Mouse (Mus musculus): ENCODE data around the gene BC024978. TPM values are rescaled to one million over a fixed set of nuclear protein-coding genes. Genes with fewer than 3 reads are reported as not detected.

BC024978 gene
- polyA plus RNA-seq, 1 experiment from 2014 or later, result 4.0 TPM

DNA sequence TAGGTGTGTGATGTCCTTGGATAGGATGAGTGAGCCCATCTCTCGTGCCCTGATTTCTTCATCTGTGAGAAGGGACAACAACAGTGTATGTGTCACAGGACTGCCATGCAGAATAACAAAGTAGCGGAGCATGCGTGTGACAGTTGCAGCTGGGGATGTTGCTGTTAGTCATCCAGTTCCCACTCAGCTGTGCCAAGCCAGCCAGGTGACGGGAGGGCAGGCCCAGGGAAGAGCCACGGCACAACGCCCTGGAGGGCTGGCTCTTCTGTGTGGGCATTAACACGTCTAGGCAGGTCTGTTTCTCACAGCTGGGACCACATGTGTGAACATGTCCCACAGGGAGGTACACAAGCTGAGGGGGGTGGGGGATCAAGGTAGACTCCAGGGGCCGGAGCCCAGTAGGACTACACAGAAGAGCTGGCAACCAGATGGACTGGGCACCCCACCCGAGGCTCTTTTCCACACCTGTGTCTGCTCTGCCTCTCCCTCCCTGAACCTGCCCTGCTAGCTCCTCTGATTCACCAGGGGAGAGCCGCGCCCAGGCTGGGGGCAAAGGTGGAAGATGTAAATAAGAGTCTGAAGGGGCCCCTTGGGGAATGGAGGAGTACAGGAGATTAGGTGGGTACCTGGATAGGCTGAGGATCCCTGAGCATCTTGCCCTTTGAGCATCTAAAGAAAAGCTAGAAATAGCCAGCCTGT is 29.4 kb downstream of the BC024978 start:
- Histone ChIP-seq H3K4me1 (replicated peaks) (peaks cover 51% of the 10 kb centered on the region), H3K4me3 (replicated peaks) (peak overlapping the region; percentile 12), H3K36me3 (peaks cover 20% of the 10 kb centered on the region; the same call in 1 of the 2 replicates), H3K4me2 (peak overlapping the region; percentile 87), H3K9ac (replicated peaks) (no peak overlapping the region), H3K27ac (no peak overlapping the region), H3K9me3 (no peaks in the 10 kb centered on the region), H3K27me3 (no peaks in the 10 kb centered on the region)
- 72% methylated on average over 11 of the region's 11 CpGs for WGBS
- no peak for ATAC-seq (ENCODE audit: insufficient number of reproducible peaks, insufficient read depth, low FRiP score, low TSS enrichment, low read depth)

DNA sequence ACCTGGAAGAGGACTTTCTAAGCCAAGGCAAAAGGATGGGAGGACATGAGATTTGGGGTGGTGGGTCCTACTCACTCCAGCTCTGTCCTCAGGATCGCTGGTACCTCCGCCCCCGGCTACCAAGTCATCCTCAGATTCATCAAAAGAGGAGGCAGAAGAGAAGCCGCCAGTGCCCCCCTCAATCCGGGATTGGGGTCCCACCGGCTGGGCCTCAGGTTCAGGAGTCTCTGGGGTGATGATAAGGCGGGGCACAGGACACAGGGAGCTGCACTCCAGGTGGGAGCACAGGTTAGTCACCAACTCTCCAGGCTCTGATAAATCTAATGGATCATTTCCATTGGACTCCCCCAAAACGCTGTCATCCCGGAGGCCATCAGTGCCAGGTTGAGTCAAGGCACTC is 31.7 kb downstream of the BC024978 start:
- Histone ChIP-seq H3K4me3 (replicated peaks) (peak overlapping the region; percentile 86), H3K27me3 (no peaks in the 10 kb centered on the region), H3K4me2 (peak overlapping the region; percentile 87), H3K27ac (no peak overlapping the region), H3K9ac (replicated peaks) (peak overlapping the region; percentile 80), H3K36me3 (peaks cover 1% of the 10 kb centered on the region; the same call in 1 of the 2 replicates), H3K4me1 (replicated peaks) (peaks cover 51% of the 10 kb centered on the region), H3K9me3 (no peaks in the 10 kb centered on the region)
- no peak for ATAC-seq (ENCODE audit: insufficient number of reproducible peaks, insufficient read depth, low FRiP score, low TSS enrichment, low read depth)
- 33% methylated on average over 9 of the region's 9 CpGs for WGBS

DNA sequence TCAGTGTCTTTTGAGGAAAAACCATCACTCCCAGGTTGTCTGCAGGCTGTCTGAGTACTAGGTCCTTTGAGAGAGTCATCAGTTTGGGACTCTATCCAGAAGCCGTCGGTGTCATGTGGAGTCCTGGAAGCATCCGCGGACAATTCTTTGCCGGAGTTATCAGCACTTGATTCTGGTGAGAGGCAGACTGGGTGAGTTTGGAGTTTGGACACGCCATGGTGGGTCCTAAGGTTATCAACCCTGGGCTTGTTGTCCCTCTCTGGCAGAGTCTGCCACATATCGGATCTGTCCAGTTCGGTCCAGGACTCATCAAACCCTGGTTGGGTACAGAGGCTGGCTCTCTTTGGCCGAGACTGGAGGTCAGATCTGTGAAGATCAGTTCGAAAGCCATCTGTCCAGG is 32.1 kb downstream of the BC024978 start:
- no peaks in the 10 kb centered on the region for H3K9me3 ChIP-seq
- H3K27ac ChIP-seq, result peak overlapping the region; percentile 88; the same call in 1 of the 2 replicates
- H3K4me1 ChIP-seq (replicated peaks), result peaks cover 54% of the 10 kb centered on the region
- H3K4me3 ChIP-seq (replicated peaks), result peak overlapping the region; percentile 86
- 0 out of 2 replicates have a peak, but pooled peaks have one; percentile 6 for ATAC-seq (ENCODE audit: insufficient number of reproducible peaks, insufficient read depth, low FRiP score, low TSS enrichment, low read depth)
- WGBS, result 4% methylated on average over 10 of the region's 10 CpGs
- H3K9ac ChIP-seq (replicated peaks), result peak overlapping the region; percentile 80
- no peaks in the 10 kb centered on the region for H3K36me3 ChIP-seq
- peak overlapping the region; percentile 87 for H3K4me2 ChIP-seq
- no peaks in the 10 kb centered on the region for H3K27me3 ChIP-seq

DNA sequence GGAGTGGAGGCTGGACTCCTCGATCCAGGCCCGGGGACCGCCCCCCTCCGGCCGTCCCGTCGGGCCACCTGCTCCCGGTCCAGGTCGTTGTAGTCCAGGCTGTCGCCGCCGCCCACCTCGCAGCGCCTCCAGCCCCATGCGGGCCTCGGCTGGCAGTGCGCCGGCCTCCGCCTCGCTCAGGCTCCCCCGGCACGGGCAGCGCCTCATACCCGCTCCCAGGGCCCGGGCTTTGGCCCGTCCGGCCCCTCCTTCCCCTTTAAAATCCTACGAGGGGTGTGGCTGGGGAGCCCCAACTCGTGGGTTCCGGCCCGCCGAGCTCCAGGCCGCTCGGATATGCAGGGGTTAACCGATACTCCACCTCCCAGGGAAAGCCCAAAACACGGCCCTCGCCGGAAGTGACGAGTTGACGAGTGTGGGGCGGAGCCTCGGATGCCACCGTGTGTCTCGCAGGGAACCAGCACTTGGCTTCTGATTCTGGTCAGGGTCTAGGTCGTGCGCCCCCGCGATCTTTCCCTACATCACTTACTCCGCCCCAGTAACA is 32.8 kb downstream of the BC024978 start, which contains the start of gene Itpkc:
Gene Itpkc (minus strand): TSS at position 381 of the 541 bp plus-strand sequence.
- ATAC-seq (ENCODE audit: insufficient number of reproducible peaks, insufficient read depth, low FRiP score, low TSS enrichment, low read depth), result peak; percentile 75

DNA sequence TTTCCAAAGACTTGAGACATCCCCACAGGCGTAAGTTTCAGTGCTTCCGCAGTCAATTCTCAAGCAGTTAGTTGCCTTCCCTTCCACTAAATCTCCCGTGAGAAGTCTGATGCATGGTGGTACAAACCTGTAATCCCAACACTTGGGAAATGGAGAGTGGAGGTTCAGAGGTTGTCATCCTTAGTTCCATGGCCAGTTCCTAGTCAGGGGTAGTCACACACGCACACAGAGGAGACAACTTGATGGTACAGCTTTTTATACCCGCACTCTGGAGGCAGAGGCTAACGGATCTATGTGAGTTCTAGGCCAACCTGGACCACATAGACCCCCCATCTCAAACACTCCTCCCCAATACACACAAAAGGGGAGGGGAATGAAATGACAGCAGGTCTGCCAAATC is 33.3 kb downstream of the BC024978 start:
- Histone ChIP-seq H3K9ac (replicated peaks) (peak overlapping the region; percentile 80), H3K27ac (peak overlapping the region; percentile 88), H3K27me3 (no peaks in the 10 kb centered on the region), H3K4me1 (replicated peaks) (peaks cover 54% of the 10 kb centered on the region), H3K36me3 (no peaks in the 10 kb centered on the region), H3K4me3 (replicated peaks) (peak overlapping the region; percentile 86), H3K9me3 (no peaks in the 10 kb centered on the region), H3K4me2 (peak overlapping the region; percentile 87)
- WGBS, result 18% methylated on average over 6 of the region's 6 CpGs
- no peak for ATAC-seq (ENCODE audit: insufficient number of reproducible peaks, insufficient read depth, low FRiP score, low TSS enrichment, low read depth)

More for the DNA sequence above, 32.8 kb downstream of the BC024978 start, which contains the start of gene Itpkc:
- no peaks in the 10 kb centered on the region for H3K36me3 ChIP-seq
- peak within 1 kb of the TSS; percentile 80 for H3K9ac ChIP-seq (replicated peaks)
- peak within 1 kb of the TSS; percentile 86 for H3K4me3 ChIP-seq (replicated peaks)
- H3K27me3 ChIP-seq, result no peaks in the 10 kb centered on the region
- H3K4me2 ChIP-seq, result peak within 1 kb of the TSS; percentile 87
- peak within 1 kb of the TSS; percentile 88 for H3K27ac ChIP-seq
- H3K9me3 ChIP-seq, result no peaks in the 10 kb centered on the region
- under 1% methylated on average over 46 of the region's 49 CpGs for WGBS
- H3K4me1 ChIP-seq (replicated peaks), result peaks cover 54% of the 10 kb centered on the region

DNA sequence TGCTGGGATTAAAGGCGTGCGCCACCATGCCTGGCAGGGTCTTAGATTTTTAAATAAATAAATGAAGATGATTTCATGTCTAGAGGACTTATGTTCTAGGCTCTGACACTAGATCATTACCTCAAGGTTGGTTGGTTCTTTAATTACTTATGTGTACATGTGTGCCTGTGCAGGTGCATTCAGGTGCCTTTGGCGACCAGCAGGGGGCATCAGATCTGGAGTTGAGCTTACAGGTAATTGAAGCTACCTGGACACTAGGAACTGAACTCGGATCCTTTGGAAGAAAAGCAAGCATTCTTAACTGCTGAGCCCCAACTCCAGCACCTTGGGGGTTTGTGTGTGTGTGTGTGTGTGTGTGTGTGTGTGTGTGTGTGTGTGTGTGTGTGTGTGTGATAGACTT is 35.2 kb downstream of the BC024978 start:
- Histone ChIP-seq H3K9me3 (no peaks in the 10 kb centered on the region), H3K4me1 (replicated peaks) (peaks cover 39% of the 10 kb centered on the region), H3K27ac (no peak overlapping the region), H3K4me2 (no peak overlapping the region), H3K9ac (replicated peaks) (no peak overlapping the region), H3K4me3 (replicated peaks) (no peak overlapping the region), H3K36me3 (no peaks in the 10 kb centered on the region), H3K27me3 (no peaks in the 10 kb centered on the region)
- 79% methylated on average over 4 of the region's 4 CpGs for WGBS
- no peak for ATAC-seq (ENCODE audit: insufficient number of reproducible peaks, insufficient read depth, low FRiP score, low TSS enrichment, low read depth)

DNA sequence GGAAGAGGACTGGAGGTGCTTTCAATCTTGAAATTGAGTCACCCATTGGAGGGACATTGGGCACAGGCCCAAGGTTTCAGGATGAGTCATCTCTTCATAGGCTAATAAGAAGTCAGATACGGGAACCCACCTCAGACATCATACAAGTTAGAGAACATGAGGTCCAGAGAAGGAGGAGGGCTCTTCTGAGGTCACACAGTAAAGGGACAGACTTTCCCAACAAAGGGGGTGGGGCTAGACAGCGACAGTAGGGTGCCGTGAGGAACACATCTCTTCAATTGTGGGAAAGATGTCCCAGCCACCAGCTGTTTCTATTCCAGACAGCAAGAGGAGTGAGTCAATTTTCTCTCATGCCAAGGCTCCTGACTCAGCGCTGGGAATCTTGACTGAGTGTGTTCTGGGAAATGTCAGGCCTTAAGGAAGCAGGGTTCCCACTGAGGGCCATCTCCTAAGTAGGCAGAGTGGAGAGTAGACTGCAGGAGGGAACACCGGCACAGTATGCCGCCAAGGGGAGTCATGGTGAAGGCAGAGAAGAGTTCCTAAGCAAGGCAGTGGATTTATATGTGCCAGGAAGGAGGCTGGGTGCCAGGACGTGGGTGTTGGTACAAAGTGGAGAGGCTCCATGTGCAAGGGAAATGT is 36.2 kb downstream of the BC024978 start:
- no peak overlapping the region for H3K4me2 ChIP-seq
- no peaks in the 10 kb centered on the region for H3K27me3 ChIP-seq
- H3K9ac ChIP-seq (replicated peaks), result no peak overlapping the region
- WGBS, result 81% methylated on average over 7 of the region's 7 CpGs
- ATAC-seq (ENCODE audit: insufficient number of reproducible peaks, insufficient read depth, low FRiP score, low TSS enrichment, low read depth), result no peak
- H3K4me3 ChIP-seq (replicated peaks), result no peak overlapping the region
- no peaks in the 10 kb centered on the region for H3K9me3 ChIP-seq
- H3K4me1 ChIP-seq (replicated peaks), result peaks cover 29% of the 10 kb centered on the region
- no peaks in the 10 kb centered on the region for H3K36me3 ChIP-seq
- 0 out of 2 replicates have a peak overlapping the region, but pooled peaks have one; percentile 7 for H3K27ac ChIP-seq

DNA sequence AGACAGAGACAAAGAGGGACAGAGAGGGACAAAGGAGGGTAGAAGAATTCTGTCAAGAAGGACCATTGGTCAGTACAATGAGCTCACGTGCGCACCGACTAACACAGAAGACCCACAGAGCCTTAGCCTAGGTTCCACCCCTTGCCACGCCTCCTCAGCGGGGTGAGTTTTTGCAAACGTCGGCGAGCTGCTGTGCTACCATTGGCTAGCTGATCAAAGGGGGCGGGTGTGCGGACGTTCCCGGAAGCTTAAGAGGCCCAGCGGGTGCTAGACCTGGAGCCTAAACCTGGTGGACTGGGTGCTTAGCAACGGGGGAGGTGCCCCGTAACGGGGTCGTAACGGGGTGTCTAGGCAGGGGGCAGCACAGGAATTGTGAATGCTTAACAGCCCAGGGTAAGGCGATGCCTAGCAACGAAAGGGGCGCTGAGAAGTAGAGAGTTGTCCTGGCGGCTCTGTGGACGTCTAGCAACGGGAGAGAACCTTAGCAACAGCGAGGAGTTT is 37.2 kb downstream of the BC024978 start, which contains the start of gene Coq8b:
Gene Coq8b (plus strand): TSS at position 243 of the 501 bp plus-strand sequence.
- Histone ChIP-seq H3K4me2 (peak within 1 kb of the TSS; percentile 74), H3K9me3 (no peaks in the 10 kb centered on the region), H3K9ac (replicated peaks) (peak within 1 kb of the TSS; percentile 63), H3K36me3 (no peaks in the 10 kb centered on the region), H3K4me3 (replicated peaks) (peak within 1 kb of the TSS; percentile 47), H3K27ac (peak within 1 kb of the TSS; percentile 84), H3K4me1 (replicated peaks) (peaks cover 19% of the 10 kb centered on the region), H3K27me3 (no peaks in the 10 kb centered on the region)
- WGBS, result under 1% methylated on average over 25 of the region's 25 CpGs
- ATAC-seq (ENCODE audit: insufficient number of reproducible peaks, insufficient read depth, low FRiP score, low TSS enrichment, low read depth), result peak; percentile 93

DNA sequence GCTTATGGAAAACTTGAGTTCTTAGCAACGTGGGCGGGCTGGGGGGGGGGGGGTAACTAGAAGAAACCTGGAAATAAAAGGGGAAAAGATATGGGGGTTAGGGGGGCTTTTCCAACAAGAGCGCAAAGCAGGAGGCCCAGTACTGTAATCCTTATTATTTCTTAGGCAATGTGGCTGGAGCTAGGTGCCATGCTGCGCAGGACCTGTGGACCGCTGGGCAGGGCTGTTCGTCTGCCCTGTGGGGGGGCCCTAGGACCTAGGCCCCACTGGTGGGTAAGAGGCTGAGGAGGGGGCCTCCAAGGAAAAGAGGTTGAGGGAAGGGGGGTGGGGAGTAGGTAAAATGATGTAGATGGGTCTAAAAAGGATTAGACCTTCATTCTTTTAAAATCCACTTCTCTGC is 37.7 kb downstream of the BC024978 start:
- peak overlapping the region; percentile 84 for H3K27ac ChIP-seq
- no peaks in the 10 kb centered on the region for H3K9me3 ChIP-seq
- H3K36me3 ChIP-seq, result no peaks in the 10 kb centered on the region
- H3K9ac ChIP-seq (replicated peaks), result peak overlapping the region; percentile 63
- peak overlapping the region; percentile 47 for H3K4me3 ChIP-seq (replicated peaks)
- no peaks in the 10 kb centered on the region for H3K27me3 ChIP-seq
- 8% methylated on average over 6 of the region's 6 CpGs for WGBS
- ATAC-seq (ENCODE audit: insufficient number of reproducible peaks, insufficient read depth, low FRiP score, low TSS enrichment, low read depth), result no peak
- H3K4me2 ChIP-seq, result peak overlapping the region; percentile 74
- peaks cover 19% of the 10 kb centered on the region for H3K4me1 ChIP-seq (replicated peaks)

DNA sequence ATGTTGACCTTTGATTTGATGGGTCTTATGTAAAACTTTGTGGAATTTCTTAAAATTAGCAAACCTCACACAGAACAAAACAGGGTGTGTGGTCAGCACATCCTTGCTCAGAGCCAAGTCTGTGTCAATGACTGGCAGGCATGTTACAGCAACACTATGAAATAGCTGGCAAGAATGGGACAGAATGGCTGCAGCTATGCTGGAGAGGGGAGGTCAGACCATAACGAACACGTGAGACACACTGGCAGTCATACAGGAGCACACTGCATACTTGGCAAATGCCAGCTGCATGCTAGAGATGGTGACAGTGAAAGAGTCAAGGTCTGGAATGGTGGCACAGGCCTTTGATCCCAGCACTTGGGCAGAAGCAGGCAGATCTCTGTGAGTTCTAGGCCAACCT is 40.1 kb downstream of the BC024978 start:
- no peak overlapping the region for H3K4me2 ChIP-seq
- H3K4me3 ChIP-seq (replicated peaks), result no peak overlapping the region
- WGBS, result 76% methylated on average over 2 of the region's 2 CpGs
- no peak for ATAC-seq (ENCODE audit: insufficient number of reproducible peaks, insufficient read depth, low FRiP score, low TSS enrichment, low read depth)
- no peaks in the 10 kb centered on the region for H3K9me3 ChIP-seq
- H3K4me1 ChIP-seq (replicated peaks), result peaks cover 14% of the 10 kb centered on the region
- H3K27me3 ChIP-seq, result no peaks in the 10 kb centered on the region
- H3K36me3 ChIP-seq, result peaks cover 11% of the 10 kb centered on the region
- H3K9ac ChIP-seq (replicated peaks), result no peak overlapping the region
- no peak overlapping the region for H3K27ac ChIP-seq

DNA sequence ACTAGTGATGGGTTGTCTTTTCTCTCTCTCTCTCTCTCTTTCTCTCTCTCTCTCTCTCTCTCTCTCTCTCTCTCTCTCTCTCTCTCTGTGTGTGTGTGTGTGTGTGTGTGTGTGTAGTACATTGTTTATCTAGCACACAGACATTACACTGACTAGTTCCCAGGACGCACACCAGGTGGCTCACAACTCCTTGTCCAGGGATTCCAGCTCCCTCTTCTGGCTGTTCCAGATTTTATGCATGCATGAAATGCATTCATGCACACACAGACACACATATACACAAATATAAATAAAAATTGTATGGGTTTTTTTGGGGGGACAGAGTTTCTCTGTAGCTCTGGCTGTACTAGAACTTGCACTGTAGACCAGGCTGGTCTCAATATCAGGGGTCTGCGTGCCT is 41.9 kb downstream of the BC024978 start:
- Histone ChIP-seq H3K4me1 (replicated peaks) (peaks cover 12% of the 10 kb centered on the region), H3K9me3 (no peaks in the 10 kb centered on the region), H3K36me3 (peaks cover 28% of the 10 kb centered on the region), H3K4me3 (replicated peaks) (no peak overlapping the region), H3K4me2 (no peak overlapping the region), H3K27ac (no peak overlapping the region), H3K27me3 (no peaks in the 10 kb centered on the region), H3K9ac (replicated peaks) (no peak overlapping the region)
- WGBS, result 89% methylated on average over 2 of the region's 2 CpGs
- no peak for ATAC-seq (ENCODE audit: insufficient number of reproducible peaks, insufficient read depth, low FRiP score, low TSS enrichment, low read depth)
